Mouse (Mus musculus): ENCODE results near the gene Bcl11b.
A peak's percentile ranks its signal among the peaks of the same experiment; 100 is the strongest.

The Bcl11b gene

DNA sequence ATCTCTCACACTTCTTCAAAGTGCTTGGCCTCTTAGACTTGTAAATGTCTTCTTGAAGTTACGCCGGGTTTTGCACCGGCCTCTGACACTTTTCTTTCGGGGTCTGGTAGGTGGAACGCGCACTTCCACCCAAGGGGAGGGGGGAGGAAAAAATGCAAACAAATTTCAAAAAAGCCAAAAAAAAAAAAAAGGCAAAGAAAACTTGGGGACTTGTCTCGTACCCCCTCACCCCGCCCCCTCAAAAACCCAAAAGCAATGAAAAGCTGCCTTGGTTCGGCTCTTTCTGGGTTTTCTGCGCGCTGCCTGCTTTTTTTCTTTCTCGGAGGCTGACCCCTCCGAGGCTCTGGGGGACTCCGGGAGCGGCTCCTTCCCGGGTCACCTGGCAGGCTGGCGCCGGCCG lies at the start of gene Bcl11b:
Gene Bcl11b, minus strand, starts transcription at position 120 of the 400 bp plus-strand sequence.
- DNase-seq (ENCODE audit: low spot score) = no peak

DNA sequence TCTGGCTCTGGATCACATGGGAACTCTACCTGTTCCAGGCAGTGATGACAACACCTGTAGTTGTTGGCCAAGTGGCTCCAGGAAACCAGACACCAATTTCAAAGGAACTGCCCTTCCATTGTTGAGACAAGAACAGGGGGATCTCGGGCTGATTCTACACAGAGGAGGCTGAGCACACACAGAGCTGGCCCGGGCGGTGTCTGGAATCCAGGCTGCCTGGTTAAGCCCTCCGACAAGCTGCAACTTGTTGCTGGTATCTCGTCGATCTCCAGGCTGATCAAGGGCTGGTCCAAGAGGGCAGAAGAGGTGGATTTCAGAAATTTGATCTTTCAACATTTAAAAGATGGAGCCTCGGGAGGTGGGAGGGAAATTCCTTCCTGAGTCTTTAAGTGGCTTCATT lies 47.6 kb upstream of the Bcl11b start:
- peak; percentile 54 for DNase-seq (ENCODE audit: low spot score)

DNA sequence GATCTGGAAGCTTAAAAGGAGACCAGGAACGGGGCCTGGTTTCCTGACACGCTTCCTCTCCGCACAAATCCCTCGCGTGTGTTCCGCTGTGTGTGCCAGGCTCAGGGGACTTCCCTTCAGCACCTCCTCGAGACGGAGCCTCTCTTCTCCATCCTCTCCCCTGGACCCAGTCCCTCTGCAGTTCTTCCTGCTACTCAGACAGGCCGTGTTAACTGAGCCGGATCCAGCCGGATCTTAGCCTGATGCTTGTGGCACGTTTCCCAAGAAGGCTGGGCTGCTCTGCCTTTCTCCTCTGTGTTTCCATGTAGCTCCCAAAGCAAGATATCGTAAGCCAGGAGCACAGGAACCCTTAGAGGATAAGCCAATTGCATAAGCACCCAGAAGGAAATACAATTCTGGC lies 46.2 kb upstream of the Bcl11b start:
- DNase-seq (ENCODE audit: low spot score) = no peak

DNA sequence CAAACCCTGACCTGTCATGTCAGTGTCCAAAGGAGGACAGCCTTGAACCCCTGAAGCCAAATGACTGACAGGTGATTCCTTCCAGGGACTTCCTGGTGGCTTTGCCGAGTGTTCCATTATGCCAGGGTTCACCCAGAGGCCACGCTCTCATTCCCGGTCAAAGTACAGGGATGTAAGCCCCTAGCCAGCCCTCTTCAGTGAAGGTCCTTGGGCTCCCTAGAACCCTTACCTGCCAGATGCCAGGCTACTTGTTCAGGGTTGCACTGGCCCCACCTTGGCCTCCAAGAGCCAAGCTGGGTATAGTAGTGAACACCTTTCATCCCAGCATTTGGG lies 38.8 kb upstream of the Bcl11b start:
- DNase-seq (ENCODE audit: low spot score) = no peak

DNA sequence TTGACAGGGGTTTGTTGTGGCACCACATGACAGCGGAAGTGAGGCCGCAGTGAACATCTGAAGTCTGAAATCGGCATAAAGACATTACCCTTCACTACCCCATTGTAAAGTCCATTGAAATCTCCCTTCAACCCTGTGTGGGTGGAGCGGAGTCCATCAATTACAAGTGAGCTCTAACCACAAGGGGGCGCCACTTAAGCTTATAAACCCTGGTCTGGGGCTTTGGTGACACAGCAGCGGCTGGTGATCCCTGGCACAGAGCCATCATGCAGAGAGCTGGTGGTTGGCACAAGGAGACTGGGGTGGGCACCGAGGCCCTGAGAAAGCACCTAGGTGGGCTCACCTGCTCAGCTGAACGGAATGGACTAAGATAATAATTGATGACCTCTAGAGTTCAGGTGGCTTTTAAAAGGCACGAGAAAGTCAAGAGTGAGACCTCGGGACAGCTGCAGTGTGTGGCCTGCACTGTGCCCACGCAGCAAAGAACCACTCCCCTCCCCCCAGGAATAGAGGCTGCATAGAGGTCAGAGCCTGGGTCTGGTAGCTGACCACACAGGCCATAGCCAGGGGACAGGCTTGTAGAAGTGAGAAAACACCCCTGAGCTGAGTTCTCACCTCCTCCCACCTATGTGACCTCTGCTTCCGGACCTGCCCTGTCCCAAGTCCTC lies 38.3 kb upstream of the Bcl11b start:
- peak; percentile 91 for DNase-seq (ENCODE audit: low spot score)

DNA sequence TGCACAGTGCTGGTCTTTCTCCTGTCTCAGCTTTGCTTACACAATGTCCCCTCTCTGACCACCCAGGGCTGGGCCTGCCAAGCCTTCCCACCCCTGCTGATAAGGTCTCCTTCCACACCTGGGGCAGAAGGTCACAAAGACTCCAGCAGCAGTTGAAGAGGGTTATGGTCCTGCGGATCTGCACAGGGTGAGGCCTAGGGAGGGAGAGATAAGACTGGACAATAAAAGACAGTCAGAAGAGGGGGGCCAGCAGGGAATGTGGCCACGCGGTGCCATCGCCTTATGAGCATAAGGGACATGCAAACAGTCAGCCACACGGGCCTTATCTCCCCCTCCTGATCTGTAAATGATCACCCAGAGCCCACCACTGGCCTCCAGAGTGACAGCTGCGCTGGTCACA lies 34.0 kb upstream of the Bcl11b start:
- no peak for DNase-seq (ENCODE audit: low spot score)

DNA sequence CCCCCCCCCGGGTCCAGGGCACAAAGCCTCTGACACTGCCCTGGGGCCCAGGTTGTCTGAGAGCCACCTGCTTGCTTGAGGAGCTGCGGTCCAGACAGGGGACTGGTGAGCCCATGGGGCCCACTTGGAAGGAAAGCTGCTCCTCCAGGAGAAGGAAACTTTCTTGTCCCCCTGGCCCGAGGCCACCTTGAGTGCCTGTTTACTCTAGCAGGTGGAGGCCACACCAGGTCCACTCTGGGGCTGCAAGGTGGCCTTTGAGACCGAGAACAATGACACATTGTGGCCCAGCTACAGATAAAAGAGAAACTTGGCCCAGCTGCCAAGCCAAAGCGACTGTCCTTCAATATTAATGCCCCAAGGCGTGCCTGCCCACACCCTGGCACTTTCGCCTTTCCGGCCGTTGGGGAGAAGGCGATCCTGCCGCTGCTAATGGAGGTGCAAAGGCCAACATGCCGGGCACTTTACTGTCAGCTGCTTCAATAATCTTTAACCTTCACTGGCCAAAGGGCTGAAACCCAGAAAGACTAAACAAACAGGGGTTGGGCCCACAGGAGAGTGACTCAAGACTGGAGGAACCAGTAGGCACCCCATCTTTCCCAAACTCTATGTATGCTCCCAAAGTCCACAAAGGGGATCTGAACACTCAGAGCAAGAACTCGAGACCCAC lies 32.1 kb upstream of the Bcl11b start:
- no peak for DNase-seq (ENCODE audit: low spot score)

DNA sequence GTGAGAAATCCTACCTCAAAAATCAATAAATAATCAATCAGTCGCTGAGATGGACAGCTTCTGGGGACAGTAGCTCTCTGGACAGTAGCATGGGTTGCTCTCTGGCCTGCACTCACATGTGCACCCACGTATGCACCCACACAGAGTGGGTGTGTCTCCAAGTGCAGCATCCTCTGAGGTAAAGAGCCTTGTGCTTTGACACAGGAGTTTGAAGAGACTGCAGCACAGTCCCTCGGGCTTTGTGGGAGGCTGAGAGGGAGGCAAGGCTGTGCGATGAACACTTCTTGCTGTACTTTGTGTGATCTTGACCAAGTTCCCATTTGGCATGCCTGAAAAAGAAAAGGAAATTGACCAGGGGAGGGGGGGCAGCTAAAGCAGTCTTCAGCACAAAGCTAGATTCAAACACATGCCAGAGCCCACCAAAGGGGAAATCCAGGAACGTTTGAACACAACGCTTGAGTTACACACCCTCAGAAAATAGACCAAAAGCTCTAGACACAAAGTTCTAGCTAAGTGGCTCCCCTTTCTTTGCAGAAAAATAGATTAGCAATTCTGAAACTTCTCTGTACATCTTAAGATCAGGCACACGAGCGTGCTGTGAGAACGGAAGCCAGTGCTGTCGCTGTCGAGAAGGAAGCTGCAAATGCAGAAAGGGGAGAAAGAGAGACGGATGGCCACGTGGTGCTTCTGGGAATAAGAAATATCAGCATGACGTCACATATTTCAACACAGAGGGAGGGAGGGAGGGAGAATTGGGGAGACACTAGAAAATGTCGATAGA lies 19.6 kb upstream of the Bcl11b start:
- no peak for DNase-seq (ENCODE audit: low spot score)

DNA sequence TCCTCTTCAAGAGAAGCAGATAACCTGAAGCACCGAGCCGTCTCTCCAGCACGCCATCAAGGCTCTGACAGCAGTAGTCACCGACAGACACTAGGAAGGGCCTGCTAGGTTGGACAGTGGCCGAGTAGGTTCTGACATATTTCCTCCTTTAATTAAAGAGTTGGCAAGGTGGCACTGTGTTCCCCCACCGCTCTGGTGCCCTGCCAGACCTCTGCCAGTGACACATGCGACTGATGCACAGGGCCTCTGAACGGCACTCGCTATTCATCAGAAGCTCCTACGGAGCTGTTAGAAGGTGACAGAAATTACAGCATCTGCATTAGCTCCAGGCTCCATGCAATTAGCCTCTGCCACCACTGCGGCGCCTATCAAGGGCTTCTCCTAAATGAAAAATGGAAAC lies 8.6 kb upstream of the Bcl11b start:
- no peak for DNase-seq (ENCODE audit: low spot score)

DNA sequence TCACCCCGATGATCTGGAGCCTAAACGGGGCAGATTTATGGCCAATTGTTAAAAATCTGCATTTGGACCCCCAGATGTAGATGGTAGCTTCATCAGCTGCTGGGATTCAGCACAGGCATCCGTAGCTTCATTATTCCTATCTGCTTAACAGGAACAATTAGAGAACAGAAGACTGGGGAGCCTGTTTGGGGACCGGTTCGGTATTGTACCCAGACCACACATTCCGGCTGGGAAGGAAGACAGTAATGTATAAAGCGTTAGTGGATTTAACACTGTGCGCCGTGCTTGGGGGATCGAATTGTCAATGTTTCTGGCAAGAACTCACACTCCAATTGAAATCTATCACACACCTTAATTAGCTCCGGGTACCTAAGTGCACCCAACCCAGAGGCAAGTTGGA lies 6.9 kb upstream of the Bcl11b start:
- no peak for DNase-seq (ENCODE audit: low spot score)

DNA sequence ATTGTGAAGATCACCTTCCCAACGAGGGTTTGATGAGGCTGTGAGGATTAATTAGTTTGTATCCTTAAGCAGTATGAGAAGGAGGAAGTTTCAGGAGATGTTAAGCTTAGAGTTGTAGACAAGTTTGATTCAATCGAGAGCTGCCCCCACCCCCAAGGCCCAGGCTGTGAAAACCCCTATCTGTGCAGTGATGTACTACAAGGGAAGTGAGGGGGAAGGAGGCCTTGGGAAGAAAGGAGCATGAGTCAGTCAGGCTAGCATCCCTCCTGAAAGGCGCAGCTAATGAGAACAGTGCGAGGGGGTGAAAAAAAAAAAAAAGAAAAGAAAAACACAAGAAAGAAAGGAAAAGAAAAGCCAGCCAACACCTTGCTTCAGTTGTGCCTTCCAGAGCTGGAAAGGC lies 5.8 kb upstream of the Bcl11b start:
- no peak for DNase-seq (ENCODE audit: low spot score)

DNA sequence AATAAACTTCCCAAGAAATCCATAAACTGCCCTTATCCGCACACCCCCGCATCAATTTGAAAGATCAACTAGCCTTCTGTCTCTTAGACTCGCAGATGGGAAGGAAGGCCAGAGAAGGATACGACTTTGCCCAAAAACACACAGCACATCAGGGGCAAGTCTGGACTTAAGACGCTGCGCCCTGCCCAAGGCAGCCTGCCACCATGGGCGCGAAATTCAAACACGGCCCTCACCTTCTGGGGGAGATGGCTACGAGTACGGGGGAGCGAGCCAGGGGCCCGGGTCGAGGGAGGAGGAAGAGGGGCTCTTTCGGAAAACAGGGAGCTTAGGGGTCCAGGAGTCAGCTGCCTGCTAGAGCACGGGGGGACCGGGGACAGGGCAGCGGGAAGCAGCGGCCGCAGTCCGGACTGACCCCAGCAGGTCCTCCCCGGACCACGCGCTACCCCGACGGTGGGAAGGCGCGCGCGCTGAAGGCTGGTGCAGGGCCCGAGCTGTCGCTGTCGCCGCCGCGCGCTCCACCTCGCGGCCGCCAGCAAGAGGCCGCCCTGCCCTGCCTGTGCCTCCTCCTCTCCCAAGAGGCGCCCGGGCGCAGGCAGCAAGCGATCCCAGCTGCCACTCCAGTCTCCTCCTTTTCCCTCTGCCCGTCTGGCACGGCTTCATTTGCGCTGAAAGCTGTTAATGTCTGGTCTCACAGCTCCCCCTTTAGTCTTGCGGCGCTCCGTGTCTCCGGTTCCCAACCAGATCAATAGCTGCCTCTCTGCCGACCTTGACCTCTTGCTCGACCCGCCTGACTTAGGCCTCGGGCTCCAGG lies 2.6 kb upstream of the Bcl11b start:
- peak; percentile 94 for DNase-seq (ENCODE audit: low spot score)

DNA sequence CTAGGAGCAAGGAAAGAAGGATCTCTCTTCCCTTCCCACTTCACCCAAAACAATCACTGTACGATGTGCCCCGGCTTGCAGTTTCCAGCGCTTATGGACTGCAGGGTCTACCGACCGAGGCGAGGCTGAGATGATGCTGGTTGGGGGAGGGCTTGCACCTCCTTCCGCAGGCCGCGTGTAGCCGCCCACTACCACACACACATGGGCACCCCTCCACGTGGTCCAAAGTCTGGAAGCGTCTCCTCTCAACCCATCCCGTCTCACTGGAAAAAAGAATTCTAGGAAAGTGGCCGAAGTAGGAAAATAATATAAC lies 2.0 kb upstream of the Bcl11b start:
- no peak for DNase-seq (ENCODE audit: low spot score)

DNA sequence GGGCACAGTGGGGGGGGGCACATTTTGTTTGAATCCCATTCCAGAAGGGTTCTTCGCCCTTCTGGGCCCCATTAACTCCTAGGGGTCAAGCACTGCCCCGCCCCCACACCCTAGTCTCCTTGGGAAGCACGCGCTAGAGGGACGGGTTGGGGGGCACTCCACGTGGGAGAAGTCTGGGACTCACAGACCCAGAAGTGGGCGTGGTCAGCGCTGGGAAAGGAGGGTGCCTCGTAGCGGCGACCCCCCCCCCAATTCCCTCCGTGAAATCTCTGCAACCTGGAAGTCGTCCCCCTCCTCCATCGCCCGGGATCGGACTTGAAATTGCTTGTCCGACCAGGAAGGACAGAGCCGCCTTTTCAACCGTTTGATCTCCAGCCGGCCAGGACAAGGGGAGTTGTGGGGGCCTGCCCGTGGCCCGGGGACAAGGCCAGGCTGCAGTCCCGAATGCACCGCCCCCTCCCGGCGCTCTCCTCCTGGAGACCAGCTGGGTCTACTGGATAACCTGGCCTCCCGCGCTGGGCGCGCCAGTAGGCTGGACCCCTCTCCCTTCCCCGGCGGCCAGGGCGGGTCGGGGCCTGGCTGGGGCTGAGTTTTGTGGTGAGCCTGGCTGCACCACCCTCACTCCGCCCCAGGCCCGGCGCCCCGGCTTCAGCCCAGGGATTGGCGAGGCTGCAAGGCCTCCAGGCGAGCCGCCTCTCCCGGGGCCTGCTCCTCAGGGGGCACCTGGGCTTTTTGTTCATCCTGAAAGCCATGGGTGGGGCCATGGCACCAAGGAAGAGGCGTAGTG lies 1.5 kb upstream of the Bcl11b start:
- peak; percentile 72 for DNase-seq (ENCODE audit: low spot score)

DNA sequence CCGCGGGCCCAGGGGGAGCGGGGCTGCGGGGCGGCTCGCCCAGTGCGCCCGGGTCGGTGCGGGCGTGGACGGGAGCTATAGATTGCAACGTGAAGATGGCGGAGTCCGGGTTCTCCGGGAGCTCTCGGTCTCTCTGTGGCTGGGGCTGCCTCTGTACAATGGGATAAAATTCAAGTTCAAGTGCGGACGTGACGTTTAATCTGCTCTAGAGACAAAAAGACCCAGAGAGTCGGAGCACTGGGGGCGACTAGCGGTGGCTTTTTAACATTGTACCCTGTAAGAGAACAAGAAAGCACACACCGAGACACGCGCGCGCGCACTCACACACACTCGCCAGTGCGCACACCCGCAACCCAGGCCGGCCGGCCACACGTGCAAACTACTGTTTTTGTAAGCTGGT lies 526 bp upstream of the Bcl11b start:
- DNase-seq (ENCODE audit: low spot score) = peak; percentile 95

DNA sequence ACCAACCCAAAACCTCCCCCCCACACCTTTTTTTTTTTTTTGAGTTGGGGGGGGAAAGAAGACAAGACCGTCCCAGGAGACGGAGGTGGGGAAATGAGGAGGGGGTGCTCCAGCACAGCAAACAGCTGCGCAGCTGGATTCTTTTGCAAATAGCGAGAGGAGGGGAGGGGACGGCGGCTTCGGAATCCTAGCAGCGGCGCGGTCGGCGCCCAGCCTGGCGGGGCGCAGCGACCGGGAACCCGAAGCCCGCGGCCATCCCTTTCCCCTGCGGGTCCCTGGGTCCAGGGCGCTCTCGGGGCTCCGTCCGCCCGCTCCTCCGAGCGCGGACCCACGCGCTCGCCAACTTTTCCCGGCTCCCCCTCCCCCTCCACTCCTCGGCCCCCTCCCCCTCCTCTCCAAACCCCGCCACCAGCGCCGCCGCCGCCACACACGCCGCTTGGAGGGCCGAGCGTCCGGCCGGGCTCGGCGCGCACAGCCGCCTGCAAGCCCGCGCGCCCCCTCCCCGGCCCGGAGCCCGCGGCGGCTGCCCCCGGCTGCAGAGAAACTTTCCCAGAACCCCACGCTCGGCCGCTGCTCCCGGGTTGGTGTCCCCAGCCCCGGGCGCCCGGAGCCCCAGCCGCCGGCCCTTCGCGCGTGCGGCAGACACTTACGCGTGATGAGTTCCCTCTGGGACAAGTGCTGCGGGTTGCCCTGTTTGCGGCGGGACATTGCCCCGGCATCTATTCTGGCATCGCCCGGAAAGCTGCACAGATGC lies 789 bp downstream of the Bcl11b start:
- peak; percentile 69 for DNase-seq (ENCODE audit: low spot score)

DNA sequence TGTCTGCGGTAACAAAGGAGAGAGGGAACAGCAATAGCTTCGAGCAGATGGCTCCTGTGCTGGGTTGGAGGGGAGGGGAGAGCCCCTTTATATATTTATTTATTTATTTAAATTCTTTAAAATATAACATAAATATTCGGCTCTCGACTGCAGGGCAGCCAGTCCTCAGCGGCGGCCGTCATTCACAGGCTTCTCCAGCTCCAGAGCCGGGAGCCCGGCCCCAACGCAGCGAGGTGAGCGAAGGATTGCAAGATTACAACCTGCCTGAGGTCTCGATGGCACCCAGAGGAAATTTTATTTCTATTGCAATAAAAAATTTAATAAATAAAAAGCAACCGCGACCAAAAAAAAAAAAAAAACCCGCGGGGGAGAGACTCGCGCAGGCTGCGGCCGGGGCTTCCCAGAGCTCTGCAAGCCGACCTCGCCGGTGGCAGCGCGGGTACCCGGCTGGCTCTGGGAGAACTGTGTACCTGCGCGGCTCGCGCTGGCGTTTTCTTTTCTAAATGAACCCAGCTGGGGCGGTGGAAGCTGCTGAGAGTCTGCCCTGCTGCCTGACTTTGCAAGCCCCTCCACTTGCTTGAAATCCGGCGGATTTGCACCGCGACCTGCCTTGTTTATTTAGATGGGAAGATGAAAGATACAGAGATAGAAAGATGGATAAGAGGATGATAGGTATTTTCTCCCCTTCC lies 1.6 kb downstream of the Bcl11b start:
- peak; percentile 63 for DNase-seq (ENCODE audit: low spot score)

DNA sequence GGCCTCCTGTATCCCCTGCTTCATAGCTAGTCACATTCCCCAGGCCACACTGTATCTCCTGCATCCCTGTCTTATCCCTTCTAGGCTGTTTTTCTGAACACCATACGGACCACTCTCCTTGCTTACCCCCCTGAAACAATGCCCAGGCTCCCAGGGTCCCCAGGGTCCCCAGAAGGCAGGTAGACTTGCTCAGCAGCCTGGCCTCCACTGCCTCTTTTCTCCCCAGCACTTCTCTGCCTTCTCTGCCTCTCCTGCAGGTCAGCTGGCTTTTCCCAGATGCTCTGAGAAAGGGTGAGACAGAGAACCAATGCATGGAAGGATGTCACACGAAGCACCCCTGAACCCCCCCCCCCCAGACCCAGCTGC lies 2.7 kb downstream of the Bcl11b start:
- DNase-seq (ENCODE audit: low spot score) = no peak

DNA sequence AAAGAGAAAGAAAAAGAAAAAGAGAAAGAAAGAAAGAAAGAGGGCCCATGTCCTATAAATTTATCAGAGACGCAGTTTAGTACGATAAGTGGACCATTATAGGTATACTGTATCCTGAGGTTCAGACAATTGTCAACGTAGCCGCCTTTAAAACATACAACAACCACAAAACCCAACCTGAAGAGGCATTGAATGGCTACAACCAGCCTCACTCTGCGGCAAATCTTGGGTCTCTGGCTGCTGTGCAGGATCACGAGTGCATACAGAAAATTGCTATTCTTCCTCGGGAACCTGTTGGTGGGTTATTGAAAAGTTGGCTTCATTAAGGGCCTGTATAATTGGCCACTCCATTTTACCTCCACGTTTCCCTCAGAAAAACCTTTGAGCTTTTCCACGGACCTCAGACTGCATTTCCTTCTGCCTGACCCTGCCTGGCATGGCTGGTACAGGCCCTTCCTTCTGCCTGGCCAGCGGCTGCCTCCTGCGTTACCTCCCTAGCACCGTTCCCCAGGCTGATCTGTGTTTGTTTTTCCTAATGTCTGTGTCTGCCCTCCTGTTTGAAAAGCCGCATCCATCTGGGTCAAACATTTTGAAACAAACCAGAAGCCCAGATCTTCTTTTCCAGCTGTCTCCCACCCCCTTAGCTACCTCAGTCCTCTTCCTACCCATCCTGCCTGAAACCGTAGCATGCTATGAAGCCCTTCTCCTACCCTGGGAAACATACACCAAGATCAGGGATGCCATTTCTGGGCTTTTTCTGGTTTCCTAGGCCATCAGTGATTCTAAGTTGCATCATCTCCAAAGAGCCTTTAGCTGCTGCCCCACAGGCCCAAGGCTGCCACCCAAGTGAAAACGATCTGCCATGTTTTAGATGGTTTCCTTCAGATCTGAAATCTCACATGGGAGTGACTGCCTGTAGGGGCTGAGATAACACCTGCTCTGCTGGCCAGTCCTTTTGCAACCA lies 3.4 kb downstream of the Bcl11b start:
- DNase-seq (ENCODE audit: low spot score) = no peak
